Mouse (Mus musculus) forebrain, embryonic 11.5 days (tissue): ENCODE results near the gene Mex3d. TPM values are rescaled to one million over a fixed set of nuclear protein-coding genes. Genes with fewer than 3 reads are reported as not detected.

Experiments
- ATAC-seq: fragments of 200-750 bp; cut with Nextera tagmentation; replicated peaks from 2 replicates; pipeline ENCODE4 v1.8.0; 2017; ENCODE audit warnings: moderate TSS enrichment; ENCODE audit not compliant: low FRiP score
- DNase-seq: peaks from one replicate; pipeline ENCODE4 v3.0.0-alpha.2; 2017; ENCODE audit warnings: low spot score
- H3K27ac ChIP-seq: fragments of 300-500 bp; sonication (generic); 2 replicates; pipeline ENCODE4 v1.5.1; 2014; ENCODE audit warnings: low read depth, low read length
- H3K27me3 ChIP-seq: fragments of 300-500 bp; sonication (generic); 2 replicates; pipeline ENCODE4 v1.6.1; 2014; ENCODE audit warnings: mild to moderate bottlenecking, low read length, mixed read lengths; ENCODE audit not compliant: control insufficient read depth, insufficient read depth
- H3K36me3 ChIP-seq: fragments of 300-500 bp; sonication (generic); 2 replicates; pipeline ENCODE4 v1.6.1; 2014; ENCODE audit warnings: mild to moderate bottlenecking, low read length, moderate library complexity, mixed read lengths; ENCODE audit not compliant: control insufficient read depth, insufficient read depth
- H3K4me1 ChIP-seq: fragments of 300-500 bp; sonication (generic); replicated peaks from 2 replicates; pipeline ENCODE4 v1.6.1; 2014; ENCODE audit warnings: low read length, mixed read lengths; ENCODE audit not compliant: control insufficient read depth, insufficient read depth
- H3K4me2 ChIP-seq: fragments of 300-500 bp; sonication (generic); 2 replicates; pipeline ENCODE4 v1.6.1; 2014; ENCODE audit warnings: low read depth, mild to moderate bottlenecking, low read length, moderate library complexity, mixed read lengths; ENCODE audit not compliant: severe bottlenecking
- H3K4me3 ChIP-seq: fragments of 300-500 bp; sonication (generic); 2 replicates; pipeline ENCODE4 v1.5.1; 2014; ENCODE audit warnings: low read depth, low read length
- H3K9ac ChIP-seq: fragments of 300-500 bp; sonication (generic); 2 replicates; pipeline ENCODE4 v1.6.1; 2014; ENCODE audit warnings: low read length
- H3K9me3 ChIP-seq: fragments of 300-500 bp; sonication (generic); 2 replicates; pipeline ENCODE4 v1.6.1; 2016; ENCODE audit warnings: low read length, mixed read lengths; ENCODE audit not compliant: control insufficient read depth
- WGBS: fragments of 180-500 bp; shearing (Covaris S2); extraction: QIAGEN DNeasy Blood & Tissue Kit; methylation state at CpG from one replicate; pipeline ENCODE4 v1.1.7; 2014; 5-methylcytosine and 5-hydroxymethylcytosine counted together
- polyA plus RNA-seq: library from polyadenylated mRNA; unstranded; fragments of >200 nt; fragmentation: Nextera tagmentation; extraction: Ambion mirVana; gene quantifications from 2 replicates; pipeline ENCODE4 v1.2.1, GENCODE M21; 2014

Mex3d gene
- polyA plus RNA-seq, 1 experiment from 2014 or later, result 13.3 TPM

DNA sequence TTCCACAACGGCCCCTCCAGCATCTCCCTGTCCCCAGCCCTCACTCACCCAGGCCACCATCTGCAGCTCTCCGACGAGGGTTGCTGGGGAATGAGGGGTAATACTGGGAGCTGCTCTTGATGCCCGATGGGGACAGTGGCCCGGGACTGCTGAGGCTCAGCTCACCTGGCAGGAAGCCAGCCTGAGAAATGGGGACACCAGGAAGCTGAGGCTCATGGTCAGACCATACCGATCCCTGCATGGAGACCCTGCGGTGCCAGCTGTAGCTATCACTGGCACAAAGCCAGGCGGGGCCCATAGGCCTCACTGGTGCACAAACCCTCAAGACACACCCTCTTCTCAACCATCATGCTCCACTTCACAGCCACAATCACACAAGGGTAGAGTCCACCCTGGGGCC lies 32.0 kb upstream of the Mex3d start:
- no peak for ATAC-seq
- WGBS, result 96% methylated on average over 8 of the region's 8 CpGs
- H3K27ac ChIP-seq, result no peak overlapping the region
- H3K4me2 ChIP-seq, result no peak overlapping the region
- no peak for DNase-seq
- peaks cover 47% of the 10 kb centered on the region for H3K36me3 ChIP-seq
- no peak overlapping the region for H3K4me3 ChIP-seq
- no peak overlapping the region for H3K9ac ChIP-seq
- H3K27me3 ChIP-seq, result no peaks in the 10 kb centered on the region
- no peaks in the 10 kb centered on the region; the same call in 1 of the 2 replicates for H3K4me1 ChIP-seq
- H3K9me3 ChIP-seq, result no peaks in the 10 kb centered on the region

DNA sequence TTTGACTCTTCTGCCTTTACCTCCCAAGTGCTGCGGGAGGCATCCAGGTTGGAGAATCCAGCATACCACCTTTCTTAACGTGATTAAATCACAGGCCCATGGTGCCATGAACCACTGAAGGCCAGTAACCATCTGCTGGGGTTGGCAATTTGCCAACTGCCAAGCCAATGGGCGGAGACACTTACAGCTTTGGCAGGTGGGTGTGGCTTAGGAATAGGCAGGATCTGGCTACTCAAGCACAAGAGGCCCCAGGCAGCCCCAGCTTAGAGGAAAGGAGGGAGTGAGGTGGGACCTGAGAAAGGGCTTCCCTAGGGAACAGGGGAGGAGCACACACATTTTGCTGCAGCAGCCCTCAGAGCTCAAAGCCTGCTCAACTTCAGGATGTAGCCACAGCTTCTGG lies 30.9 kb upstream of the Mex3d start:
- ATAC-seq, result peak; percentile 32; the same call in 1 of the 2 replicates
- peak; percentile 76 for DNase-seq
- no peak overlapping the region for H3K4me3 ChIP-seq
- no peak overlapping the region for H3K9ac ChIP-seq
- WGBS, result 81% methylated on average over 3 of the region's 3 CpGs
- no peaks in the 10 kb centered on the region for H3K27me3 ChIP-seq
- H3K36me3 ChIP-seq, result peaks cover 50% of the 10 kb centered on the region
- H3K27ac ChIP-seq, result no peak overlapping the region
- H3K4me2 ChIP-seq, result no peak overlapping the region
- H3K9me3 ChIP-seq, result no peaks in the 10 kb centered on the region
- no peaks in the 10 kb centered on the region; the same call in 1 of the 2 replicates for H3K4me1 ChIP-seq

DNA sequence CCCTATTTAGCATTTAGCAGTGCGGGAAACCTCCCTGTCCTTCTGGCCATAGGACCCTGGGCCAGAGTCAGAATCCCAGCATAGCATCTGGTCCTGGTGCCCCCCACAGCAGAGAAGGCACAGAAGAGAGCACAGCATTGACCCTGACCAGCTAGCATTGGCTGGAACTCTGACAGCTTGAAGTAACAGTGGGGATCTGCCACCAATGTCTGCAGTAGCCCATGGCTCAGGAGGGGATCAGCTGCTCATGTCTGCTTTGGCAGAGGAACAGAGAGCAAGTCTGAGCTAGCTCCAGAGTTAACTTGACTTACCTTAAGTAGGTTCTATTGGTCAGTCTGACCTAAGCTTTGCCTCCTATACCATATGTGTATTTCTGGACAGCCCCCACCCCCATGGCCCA lies 30.4 kb upstream of the Mex3d start:
- Histone ChIP-seq H3K4me1 (no peaks in the 10 kb centered on the region; the same call in 1 of the 2 replicates), H3K36me3 (peaks cover 50% of the 10 kb centered on the region), H3K9me3 (no peaks in the 10 kb centered on the region), H3K27me3 (no peaks in the 10 kb centered on the region), H3K4me2 (no peak overlapping the region), H3K27ac (no peak overlapping the region), H3K4me3 (no peak overlapping the region), H3K9ac (no peak overlapping the region)
- 96% methylated on average over 1 of the region's 1 CpGs for WGBS
- 0 out of 2 replicates have a peak, but pooled peaks have one; percentile 3 for ATAC-seq
- no peak for DNase-seq

DNA sequence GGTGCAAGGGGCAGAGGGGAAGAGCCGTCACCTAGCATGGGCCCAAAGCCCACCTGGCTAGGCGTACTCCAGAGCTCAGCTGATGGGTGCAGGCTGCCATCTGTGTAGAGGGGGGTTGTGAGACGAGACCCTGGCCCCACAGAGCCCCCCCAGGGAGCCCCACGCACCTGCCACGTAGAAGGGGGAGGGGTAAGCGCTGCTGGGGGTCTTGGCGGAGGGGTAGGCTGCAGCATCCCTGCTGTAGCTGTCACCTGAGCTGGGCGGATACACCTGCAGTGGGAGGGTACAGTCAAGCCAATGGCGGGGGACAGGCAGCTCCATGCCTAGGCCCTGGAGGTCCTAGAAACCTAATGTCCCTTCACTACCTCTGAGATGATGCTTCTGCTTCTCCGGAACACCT lies 29.9 kb upstream of the Mex3d start:
- DNase-seq, result no peak
- no peak for ATAC-seq
- Histone ChIP-seq H3K4me3 (no peak overlapping the region), H3K27me3 (no peaks in the 10 kb centered on the region), H3K4me2 (no peak overlapping the region), H3K9me3 (no peaks in the 10 kb centered on the region), H3K9ac (no peak overlapping the region), H3K4me1 (no peaks in the 10 kb centered on the region; the same call in 1 of the 2 replicates), H3K36me3 (peaks cover 54% of the 10 kb centered on the region), H3K27ac (no peak overlapping the region)
- WGBS, result 88% methylated on average over 10 of the region's 10 CpGs

DNA sequence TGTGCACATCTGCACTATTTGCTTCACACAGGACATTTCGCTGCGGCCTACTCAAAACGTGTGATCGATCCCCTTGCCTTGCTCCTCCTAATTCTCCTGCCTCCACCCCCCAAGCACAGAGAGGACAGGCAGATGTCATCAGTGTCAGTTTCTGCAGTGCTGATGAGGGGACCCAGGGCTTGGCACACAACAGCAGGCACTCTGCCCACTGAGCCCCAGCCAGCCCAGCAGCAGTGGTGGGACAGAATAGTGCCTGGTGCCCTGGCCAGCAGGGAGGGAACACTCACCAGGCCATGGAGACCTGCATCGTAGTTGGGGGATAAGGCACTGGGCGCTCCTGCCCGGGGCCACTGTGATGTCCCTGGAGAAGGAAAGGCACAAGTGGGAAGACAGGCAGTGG lies 28.1 kb upstream of the Mex3d start:
- Histone ChIP-seq H3K4me1 (no peaks in the 10 kb centered on the region; the same call in 1 of the 2 replicates), H3K36me3 (peaks cover 54% of the 10 kb centered on the region), H3K9me3 (no peaks in the 10 kb centered on the region), H3K27ac (no peak overlapping the region), H3K27me3 (no peaks in the 10 kb centered on the region), H3K4me3 (no peak overlapping the region), H3K9ac (no peak overlapping the region), H3K4me2 (no peak overlapping the region)
- no peak for DNase-seq
- no peak for ATAC-seq
- 88% methylated on average over 7 of the region's 7 CpGs for WGBS

DNA sequence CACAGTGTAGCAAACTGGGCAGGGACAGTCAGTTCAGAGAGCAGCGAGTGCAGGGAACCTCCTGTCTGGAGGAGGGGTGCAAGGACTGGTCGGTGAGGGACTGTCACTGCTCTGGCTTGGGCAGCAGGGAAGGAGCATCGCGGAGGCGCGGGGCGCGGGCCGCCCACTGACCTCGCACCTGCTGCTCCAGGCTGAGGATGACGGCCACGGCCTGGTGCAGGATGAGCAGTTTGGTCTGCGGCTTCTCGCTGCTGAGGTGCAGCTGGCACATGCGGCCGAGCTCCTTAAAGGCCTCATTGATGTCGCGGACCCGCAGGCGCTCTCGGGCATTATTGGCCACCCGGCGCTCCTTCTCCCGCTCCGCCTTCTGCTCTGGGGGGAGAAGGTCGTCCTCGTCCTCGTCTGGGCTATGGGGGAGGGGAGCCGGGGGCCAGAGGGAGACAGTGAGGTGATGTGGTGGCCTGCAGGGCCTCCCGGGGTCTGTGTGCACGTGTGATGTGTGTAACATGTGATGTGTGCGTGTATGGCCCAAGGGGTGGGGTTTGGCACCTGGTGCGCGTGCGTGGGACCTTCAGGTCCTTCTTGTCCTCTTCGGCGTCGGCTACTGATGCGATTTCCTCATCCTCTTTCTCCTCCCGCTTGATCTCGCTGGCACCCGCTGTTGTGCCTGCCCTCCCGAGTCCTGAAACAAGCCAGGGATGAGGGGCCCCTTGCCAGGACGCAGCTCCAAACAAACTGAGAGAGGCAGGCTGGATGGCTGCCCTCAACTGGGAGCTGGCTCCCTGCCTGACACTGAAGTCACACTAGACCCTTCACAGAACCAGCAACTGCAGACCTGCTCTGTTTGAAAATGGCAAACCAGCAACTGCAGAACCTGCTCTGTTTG lies 25.4 kb upstream of the Mex3d start:
- Histone ChIP-seq H3K4me2 (no peak overlapping the region), H3K4me1 (no peaks in the 10 kb centered on the region; the same call in 1 of the 2 replicates), H3K9ac (no peak overlapping the region), H3K4me3 (no peak overlapping the region), H3K36me3 (peaks cover 41% of the 10 kb centered on the region), H3K27me3 (no peaks in the 10 kb centered on the region), H3K27ac (no peak overlapping the region), H3K9me3 (no peaks in the 10 kb centered on the region)
- no peak for DNase-seq
- WGBS, result 90% methylated on average over 44 of the region's 44 CpGs
- no peak for ATAC-seq

DNA sequence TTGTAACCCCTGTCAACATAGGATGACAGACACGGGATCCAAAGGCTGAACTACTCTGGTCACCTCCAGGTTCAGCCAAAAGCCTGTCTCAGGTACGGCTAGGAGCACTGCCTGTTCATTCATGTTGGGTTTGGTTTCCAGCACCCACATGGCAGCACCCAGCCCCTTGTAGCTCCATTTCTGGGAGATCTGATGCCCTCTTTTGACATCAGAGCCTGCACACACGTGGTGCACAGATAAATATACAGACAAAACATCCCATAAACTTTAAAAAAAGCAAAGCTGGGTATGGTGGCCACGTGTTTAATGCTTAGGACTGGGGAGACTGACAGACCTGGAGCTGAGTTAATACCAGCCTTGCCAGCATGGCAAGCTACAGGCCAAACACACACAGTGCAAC lies 20.5 kb upstream of the Mex3d start:
- Histone ChIP-seq H3K27me3 (no peaks in the 10 kb centered on the region), H3K36me3 (peaks cover 20% of the 10 kb centered on the region), H3K27ac (no peak overlapping the region), H3K4me3 (no peak overlapping the region), H3K4me1 (peaks cover 15% of the 10 kb centered on the region), H3K9ac (no peak overlapping the region), H3K9me3 (peaks cover 3% of the 10 kb centered on the region; the same call in 1 of the 2 replicates), H3K4me2 (no peak overlapping the region)
- ATAC-seq (no peak), DNase-seq (no peak)
- WGBS, result 54% methylated on average over 4 of the region's 4 CpGs

DNA sequence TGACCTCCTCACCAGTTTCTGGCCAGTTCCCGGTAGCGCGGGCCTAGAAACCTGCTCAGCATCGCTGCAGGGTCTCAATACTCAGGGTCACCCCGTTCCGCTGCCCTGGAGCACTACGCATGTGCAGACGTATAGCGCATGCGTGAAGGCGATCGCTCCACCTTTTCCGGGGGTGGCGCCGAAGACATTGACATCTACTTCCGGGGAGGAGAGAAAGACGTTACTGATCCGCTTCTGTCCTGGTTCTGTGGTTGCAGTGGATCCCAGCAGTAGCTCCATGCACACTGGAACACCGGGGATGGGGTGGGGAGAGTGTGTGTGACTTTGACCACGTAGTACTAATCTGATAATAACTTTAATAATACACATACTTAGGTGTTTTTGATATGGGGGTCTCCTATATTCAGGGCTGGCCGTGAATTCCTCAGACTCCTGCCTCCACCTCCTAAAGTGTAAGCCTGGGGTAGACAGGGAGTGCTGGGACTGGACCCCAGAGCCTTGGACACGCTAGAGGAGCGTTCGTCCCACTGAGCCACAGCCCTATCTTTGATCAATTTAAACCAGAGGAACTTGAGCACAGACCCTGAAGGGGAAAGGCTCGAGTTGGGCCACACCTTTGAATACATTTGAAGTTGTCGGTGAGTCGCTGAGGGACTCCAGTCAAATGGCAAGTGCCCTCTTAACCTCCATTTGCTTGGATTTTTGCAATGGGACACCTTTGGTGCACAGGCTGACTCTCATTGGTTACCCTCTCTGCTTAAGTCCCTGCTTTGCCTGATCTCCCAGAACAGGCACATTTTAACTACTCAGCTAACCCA lies 19.4 kb upstream of the Mex3d start, which contains the start of gene Uqcr11:
Gene Uqcr11, minus strand, starts transcription at position 147 of the 818 bp plus-strand sequence.
- H3K9ac ChIP-seq, result peak within 1 kb of the TSS; percentile 84
- H3K36me3 ChIP-seq, result peaks cover 12% of the 10 kb centered on the region
- 2% methylated on average over 27 of the region's 27 CpGs for WGBS
- H3K27ac ChIP-seq, result peak within 1 kb of the TSS; percentile 64; the same call in 1 of the 2 replicates
- ATAC-seq (peak; percentile 72), DNase-seq (peak; percentile 93)
- H3K27me3 ChIP-seq, result no peaks in the 10 kb centered on the region
- peaks cover 3% of the 10 kb centered on the region; the same call in 1 of the 2 replicates for H3K9me3 ChIP-seq
- H3K4me3 ChIP-seq, result peak within 1 kb of the TSS; percentile 81
- H3K4me2 ChIP-seq, result peak within 1 kb of the TSS; percentile 65
- H3K4me1 ChIP-seq, result peaks cover 15% of the 10 kb centered on the region
